Mouse (Mus musculus) c-Kit-positive CD71-negative TER-119-negative erythroid progenitor cells, embryonic 14.5 days (primary cell): ENCODE data around the gene Cenps.
"Not testable (repeated sequence)": the region's sequence is repeated elsewhere in the genome, so short reads cannot be mapped to it uniquely, and the experiment has no call there.

Experiments used
- DNase-seq: peaks from one replicate; pipeline ENCODE4 v3.0.0-alpha.2; 2013; ENCODE audit warnings: low read depth

Gene Cenps

GRCm38 (mm10) chr4:149136982-149137770 lies at the start of gene Cenps:
Gene Cenps, minus strand, starts transcription at chr4:149137629.
- peak; percentile 79 for DNase-seq

- no peak for DNase-seq
Observed at GRCm38 (mm10) chr4:149182755-149183154, 45.3 kb upstream of the Cenps start.

- no peak for DNase-seq
Observed at GRCm38 (mm10) chr4:149182192-149182591, 44.8 kb upstream of the Cenps start.

- DNase-seq = no peak
Observed at GRCm38 (mm10) chr4:149179573-149179972, 42.1 kb upstream of the Cenps start.

GRCm38 (mm10) chr4:149179160-149179559 lies 41.7 kb upstream of the Cenps start:
- no peak for DNase-seq

GRCm38 (mm10) chr4:149178328-149178727 lies 40.9 kb upstream of the Cenps start:
- DNase-seq = no peak

- DNase-seq = no peak
Observed at GRCm38 (mm10) chr4:149177046-149177445, 39.6 kb upstream of the Cenps start.

GRCm38 (mm10) chr4:149176645-149177044 lies 39.2 kb upstream of the Cenps start:
- no peak for DNase-seq

- no peak for DNase-seq
Observed at GRCm38 (mm10) chr4:149173661-149174060, 36.2 kb upstream of the Cenps start.

- no peak for DNase-seq
Observed at GRCm38 (mm10) chr4:149172666-149173065, 35.2 kb upstream of the Cenps start.

GRCm38 (mm10) chr4:149172083-149172482 lies 34.7 kb upstream of the Cenps start:
- DNase-seq = no peak

- no peak for DNase-seq
Observed at GRCm38 (mm10) chr4:149171581-149171981, 34.2 kb upstream of the Cenps start.

- DNase-seq = no peak
Observed at GRCm38 (mm10) chr4:149170394-149170931, 33.0 kb upstream of the Cenps start.

- not testable (repeated sequence) for DNase-seq
Observed at GRCm38 (mm10) chr4:149169926-149170325, 32.5 kb upstream of the Cenps start.

GRCm38 (mm10) chr4:149168016-149168415 lies 30.6 kb upstream of the Cenps start:
- no peak for DNase-seq

GRCm38 (mm10) chr4:149166957-149167611 lies 29.7 kb upstream of the Cenps start:
- DNase-seq = no peak

- DNase-seq = peak; percentile 93
Observed at GRCm38 (mm10) chr4:149166215-149166946, 29.0 kb upstream of the Cenps start, which contains the start of gene Pgd. Gene Pgd, minus strand, starts transcription at chr4:149166771.

- no peak for DNase-seq
Observed at GRCm38 (mm10) chr4:149164150-149164549, 26.7 kb upstream of the Cenps start.

- DNase-seq = no peak
Observed at GRCm38 (mm10) chr4:149163196-149163595, 25.8 kb upstream of the Cenps start.

- DNase-seq = no peak
Observed at GRCm38 (mm10) chr4:149161166-149161565, 23.7 kb upstream of the Cenps start.

- DNase-seq = no peak
Observed at GRCm38 (mm10) chr4:149159891-149160290, 22.5 kb upstream of the Cenps start.

- DNase-seq = no peak
Observed at GRCm38 (mm10) chr4:149159203-149159602, 21.8 kb upstream of the Cenps start.
